Mouse (Mus musculus): ENCODE measurements around the gene Nme3.
"Not testable (repeated sequence)": the region's sequence is repeated elsewhere in the genome, so short reads cannot be mapped to it uniquely, and the experiment has no call there.

The Nme3 gene

DNA sequence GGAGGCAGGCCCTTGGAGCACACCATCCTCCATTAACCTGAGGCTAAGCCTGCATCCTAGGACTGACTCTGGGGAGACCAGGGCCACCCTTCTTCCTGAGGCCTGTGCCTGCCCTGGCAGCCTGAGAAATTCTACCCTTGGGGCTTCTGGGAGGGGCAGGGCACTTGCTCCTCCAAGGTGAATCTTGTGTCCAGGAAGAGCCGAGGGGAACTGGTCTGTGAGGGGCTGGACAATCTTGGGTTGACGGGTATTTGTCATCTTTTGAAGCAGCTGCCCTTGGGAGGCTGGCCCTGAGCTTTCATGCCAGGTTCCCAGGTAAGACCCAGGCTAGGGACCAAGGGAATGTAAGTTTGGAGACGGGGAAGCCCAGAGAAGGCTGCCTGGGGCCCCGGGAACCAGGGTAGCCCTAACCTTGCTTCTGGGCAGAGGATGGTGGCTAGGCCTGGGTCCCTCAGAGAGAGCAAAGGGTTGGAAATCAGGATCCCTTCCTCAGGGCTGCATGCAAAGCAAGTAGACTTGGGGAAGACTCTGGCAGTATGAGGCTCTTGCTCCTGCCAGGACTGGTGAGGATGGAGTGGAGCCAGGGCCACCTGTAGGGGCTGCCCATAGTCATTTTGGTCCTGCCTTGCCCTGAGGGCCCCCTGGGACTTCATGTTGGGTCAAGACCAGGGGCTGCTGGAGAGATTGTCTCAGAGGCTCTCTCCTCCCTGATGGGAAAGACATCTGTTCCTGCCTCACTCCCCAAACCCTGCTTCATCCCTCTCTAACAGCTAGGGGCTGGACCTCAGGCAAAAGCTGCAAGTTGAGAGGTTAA, 1.9 kb downstream of the Nme3 start:
- DNase-seq (ENCODE audit: extremely low read depth, low read depth, low spot score), result no peak

DNA sequence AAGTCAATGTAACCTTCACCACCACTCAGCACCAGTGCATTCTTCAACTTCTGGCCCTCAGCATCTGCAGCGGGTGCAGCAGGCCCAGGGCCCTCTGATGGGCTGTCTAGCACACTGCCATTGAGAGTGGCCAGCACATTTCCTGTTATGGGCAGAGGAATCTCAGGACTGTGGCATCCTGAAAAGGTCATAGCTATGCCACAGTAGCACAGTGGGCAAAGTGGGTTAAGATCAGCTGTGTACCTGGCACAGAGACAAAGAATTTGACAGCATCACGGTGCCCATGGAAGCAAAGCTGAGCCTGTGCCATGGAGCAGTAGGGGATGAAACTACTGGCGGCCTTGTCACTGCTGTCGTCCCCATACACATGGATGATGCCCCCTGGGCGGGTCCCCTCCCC, 2.9 kb downstream of the Nme3 start:
- no peak for DNase-seq (ENCODE audit: extremely low read depth, low read depth, low spot score)

DNA sequence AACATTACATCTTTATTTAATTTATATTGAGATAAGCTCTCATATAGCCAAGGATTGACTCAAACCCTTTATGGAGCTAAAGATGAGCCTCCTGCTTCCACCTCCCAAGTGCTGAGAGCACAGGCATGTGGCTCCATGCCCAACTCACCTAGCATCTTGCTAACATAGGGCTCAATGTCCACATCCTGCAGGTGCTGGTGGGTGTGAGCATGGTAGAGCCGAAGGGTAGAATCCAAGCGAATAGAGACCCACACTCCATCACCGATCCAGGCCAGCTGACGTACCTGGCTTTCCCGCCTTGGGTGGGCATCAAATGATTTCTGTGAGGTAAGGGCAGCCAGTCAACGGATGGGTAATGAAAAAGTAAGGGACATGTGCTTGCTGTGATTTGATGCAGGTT, 3.7 kb downstream of the Nme3 start:
- no peak for DNase-seq (ENCODE audit: extremely low read depth, low read depth, low spot score)

DNA sequence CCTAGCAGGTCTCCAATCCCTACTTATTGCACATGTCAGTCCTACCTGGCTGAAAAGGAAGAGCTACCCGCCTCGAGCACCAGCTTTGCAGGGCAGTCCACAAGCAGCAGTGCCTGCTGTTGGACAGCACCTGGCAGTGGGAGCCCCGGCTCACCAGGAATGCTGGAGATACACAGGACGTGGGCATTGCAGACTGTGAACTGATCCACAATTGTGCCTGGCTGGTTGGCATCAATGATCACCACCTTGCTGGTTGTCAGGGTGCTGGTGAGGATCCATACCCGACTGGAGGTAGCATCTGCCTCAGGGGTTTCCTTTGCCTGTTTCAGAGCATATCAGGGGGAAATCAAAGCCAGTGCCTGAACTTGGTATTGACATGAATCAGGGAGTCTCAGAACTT, 5.8 kb downstream of the Nme3 start:
- no peak for DNase-seq (ENCODE audit: extremely low read depth, low read depth, low spot score)

DNA sequence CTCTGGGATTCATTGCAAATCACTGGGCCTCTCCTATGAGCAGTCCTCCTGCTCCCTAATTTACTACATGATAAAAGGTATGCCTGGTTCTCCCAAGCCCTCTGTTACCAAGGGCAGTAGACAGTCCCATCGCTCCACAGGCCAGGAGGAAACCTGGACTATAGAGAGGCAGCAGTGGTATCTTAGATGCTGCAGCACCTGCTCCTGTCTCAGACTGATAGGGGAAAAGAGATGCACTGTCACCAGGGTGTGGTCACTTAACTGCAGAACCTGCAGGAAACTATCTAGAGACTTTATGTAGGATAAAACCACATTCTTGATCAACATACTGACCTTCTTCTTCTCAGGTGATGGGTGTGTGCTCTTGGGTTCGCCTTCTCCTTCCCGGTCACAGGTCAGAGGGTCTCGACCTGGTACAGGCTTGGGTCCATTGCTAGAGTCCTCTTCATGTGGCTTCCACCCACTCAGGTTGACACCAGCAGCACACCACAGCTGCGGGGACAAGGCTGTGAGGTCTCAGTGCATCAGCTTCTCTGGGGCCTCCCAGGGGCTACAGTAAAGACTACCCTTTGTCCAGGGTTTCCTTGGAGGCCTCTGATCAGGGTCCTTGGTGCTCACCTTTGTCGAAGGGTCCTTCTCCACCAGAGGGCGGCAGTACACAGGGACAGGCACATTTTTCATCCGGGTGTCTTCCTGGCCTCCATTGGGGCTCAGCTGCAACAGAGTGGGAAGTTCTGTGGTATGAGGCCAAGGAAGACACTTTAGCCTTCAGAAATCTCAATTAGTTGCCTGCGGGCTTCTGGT, 6.6 kb downstream of the Nme3 start:
- DNase-seq (ENCODE audit: extremely low read depth, low read depth, low spot score), result no peak

DNA sequence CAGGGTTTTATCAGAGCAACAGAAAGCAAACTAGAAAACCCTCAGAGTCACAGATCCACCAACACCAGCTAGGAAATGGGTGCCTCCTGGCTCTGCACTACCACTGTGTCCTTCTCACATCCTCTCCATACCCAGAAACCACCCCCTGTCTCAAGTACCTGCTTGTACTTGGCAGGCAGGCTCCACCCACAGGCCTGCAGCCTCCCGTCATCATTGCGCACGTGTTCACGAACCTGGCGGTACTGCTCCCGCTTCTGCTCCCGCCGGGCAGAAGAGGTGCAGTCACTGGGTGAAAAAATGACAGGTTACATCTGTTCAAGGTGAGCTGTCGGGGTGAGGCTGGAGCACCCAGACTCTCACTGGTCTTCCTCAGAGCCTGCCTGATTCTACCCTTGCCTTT, 7.5 kb downstream of the Nme3 start:
- DNase-seq (ENCODE audit: extremely low read depth, low read depth, low spot score), result no peak

DNA sequence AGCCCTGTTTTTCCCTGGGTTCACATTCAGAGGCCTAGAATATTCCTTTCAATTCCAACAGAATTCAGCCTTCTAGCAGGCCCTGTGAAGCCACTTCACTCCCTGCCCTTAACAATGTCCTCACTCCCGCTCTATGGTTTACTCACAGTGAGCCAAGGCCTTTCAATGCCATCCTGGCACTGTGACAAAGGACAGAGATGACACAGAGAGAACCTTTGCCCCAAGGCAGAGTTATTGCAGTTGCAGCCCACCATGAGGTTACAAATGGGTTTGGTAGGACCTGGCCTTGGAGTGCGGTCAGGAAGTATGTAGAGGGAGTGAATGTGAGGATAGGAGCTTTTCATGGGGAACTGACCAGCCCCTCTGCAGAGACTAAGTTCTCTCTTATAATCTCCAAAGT, 11.3 kb downstream of the Nme3 start:
- DNase-seq (ENCODE audit: extremely low read depth, low read depth, low spot score), result no peak

DNA sequence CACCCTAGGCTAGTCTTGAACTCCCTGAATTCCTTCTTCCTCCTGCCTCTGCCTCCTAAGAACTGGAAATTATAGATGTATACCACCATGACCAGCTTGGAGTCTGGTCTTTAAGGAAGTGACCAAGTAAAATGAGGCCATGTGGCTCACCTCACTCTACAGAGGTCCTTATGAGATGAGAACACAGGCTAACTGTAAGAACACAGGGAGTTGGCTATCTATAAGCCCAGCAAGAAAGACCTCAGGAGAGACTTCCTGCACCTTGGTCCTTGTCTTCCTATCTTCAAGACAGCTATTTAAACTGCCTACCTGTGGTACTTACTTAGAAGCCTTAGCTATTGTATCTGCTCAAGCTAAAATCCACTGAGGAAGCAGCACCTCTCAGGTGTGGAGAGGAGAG, 17.7 kb downstream of the Nme3 start:
- no peak for DNase-seq (ENCODE audit: extremely low read depth, low read depth, low spot score)

DNA sequence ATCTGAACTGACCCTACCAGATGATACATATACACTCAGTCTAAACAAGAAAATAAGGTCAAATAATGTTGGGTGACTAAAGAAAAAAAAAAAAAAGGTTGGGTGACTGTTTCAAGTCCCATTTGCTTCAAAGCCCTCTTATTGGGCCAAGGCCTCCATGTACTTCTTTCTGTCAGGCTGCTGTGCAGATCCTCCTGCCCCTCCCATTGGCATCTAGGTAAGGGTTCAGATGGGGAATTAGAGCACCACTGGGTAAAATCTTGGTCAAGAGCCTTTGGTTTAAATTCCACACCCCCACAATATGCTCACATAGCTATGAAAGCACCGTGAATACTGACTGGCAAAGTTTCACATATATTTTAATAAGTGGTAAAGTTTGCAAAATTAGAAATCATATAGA, 26.9 kb downstream of the Nme3 start:
- no peak for DNase-seq (ENCODE audit: extremely low read depth, low read depth, low spot score)

DNA sequence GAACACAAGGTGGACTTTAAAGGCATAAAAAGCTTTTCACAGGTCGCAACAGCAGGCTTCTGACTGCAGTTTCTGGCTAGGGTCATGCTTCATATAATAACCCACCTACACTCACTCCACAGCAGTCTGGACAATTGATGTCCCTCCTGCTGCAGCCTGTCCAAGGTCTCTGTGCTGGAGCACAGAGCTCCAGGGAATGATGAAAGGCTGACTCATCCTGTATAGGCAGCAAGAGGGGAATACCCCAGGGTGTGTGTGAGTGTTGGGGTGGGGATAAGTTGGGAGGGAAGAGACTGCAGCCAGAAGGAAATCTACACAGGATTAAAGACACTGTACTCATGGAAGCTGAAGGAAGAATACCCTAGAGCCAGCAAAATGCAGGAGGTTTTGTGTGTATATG, 33.2 kb downstream of the Nme3 start:
- DNase-seq (ENCODE audit: extremely low read depth, low read depth, low spot score), result no peak

DNA sequence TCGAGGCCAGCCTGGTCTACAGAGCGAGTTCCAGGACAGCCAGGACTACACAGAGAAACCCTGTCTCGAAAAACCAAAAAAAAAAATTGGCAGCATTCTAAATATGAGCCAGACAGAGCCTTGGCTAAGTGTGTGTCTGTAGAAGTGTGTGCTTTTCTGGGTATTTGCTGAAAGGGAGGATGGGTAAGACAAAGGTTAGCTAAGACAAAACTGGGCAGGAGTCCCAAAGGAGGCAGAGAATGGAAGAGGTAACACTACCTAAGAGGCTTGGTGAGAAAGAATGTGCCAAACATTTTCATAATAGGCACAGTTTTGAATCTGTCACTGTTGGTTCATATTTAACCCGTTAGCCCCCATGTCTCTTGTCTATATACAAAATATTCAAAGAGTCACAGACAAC, 36.1 kb downstream of the Nme3 start:
- DNase-seq (ENCODE audit: extremely low read depth, low read depth, low spot score), result no peak

DNA sequence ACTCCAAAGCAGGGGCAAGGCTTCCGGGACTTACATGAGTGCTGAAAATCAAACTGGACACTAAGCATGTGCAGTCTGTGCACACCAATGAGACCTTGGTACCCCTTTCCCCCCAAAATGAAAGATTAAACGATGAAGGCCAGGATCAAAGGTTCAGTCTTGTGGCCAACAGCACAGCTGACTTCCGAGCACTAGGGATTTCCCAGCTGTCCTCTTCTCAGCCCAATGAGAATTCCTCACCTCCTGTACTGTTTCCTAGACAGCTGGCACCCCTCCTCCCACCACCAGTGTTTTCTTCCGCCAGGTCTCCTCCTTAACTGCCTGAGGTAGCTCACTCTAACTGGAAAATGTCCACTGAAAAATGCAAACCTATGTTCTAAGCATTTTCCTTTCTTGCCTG, 36.9 kb downstream of the Nme3 start:
- DNase-seq (ENCODE audit: extremely low read depth, low read depth, low spot score), result no peak

DNA sequence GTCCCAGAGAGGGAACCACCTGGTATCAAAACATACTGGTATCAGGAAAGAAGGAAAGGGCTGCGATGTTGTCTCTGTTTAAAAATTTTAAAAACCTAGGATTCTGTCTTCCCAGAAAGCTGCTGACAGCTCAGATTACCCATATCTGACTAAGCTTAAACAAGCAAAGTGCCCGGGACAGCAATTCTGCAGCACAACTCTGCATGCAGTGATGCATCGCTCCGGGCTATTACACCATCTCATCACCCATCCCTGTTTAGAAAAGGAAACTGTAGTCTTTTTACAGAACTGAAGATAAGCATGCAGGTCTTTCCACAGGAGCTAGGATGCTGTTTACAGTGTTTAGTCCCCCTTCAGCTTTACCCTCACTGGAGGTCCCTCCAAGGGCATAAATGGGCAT, 38.6 kb downstream of the Nme3 start:
- DNase-seq (ENCODE audit: extremely low read depth, low read depth, low spot score), result no peak

DNA sequence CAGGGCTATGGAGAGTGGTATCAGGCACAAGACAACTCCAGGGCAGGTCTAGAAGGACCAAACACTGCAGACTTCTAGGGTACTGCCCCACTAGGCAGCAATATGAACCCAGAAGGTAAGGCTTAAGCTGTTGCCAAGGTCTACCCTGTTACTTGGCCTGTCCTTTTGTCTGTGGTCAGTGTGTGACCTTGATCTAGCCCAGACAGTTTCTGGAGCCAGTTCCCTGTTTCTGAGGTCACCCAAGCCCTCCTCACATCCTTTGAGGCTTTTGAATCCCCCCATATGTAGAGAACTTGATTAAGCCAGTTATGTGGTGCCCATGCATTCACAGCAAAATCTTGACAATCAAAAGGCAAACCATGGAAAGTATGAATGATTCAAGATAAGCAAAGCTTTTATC, 39.4 kb downstream of the Nme3 start:
- DNase-seq (ENCODE audit: extremely low read depth, low read depth, low spot score), result no peak

DNA sequence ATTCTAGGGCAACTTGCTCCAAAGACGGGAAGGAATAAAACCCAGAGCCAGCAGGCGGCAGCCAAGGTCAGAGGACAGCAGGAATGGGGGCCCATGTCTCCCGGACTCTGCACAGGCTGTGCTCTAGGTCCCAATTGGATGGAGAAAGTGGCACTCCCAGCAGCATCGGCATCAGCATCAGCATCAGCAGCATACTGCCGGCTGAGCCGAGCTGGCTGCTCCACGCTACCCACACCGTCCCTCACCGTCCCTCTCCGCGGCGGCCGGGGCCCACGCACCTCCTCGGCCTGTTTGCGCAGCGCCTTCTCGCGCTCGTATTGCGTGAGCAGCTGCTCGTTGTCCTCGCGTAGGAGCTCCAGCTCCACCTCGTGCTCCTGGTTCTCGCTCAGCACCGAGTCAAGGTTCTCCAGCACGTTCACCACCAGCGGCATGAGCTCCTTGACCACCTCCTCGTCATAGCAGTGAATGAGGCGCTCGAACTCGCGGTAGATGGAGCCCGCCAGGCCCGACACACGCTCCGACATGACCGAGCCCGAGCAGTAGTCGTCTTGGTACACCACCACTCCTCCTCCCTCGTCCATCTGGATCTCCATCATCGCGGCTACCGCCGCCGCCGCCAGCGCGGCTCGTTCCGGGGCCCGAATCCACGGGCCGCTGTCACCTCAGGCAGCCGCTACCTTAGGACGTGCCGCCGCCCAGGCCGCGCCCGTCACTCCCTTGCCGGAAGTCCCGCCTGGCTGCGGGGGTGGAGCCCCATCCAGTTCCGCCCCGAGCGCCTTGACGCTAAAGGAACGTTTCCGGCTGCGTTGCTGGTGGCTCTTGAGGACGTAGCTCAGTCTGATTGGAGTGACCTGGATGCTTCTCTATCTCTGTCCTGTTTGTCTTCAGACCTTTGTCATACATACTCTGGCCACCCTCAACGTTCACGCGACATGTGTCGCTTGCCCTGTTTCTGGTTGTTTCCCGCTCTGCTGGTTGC, 40.2 kb downstream of the Nme3 start, which contains the start of gene Mapk8ip3:
Gene Mapk8ip3 (minus strand): TSS at position 719 of the 979 bp plus-strand sequence.
- no peak for DNase-seq (ENCODE audit: extremely low read depth, low read depth, low spot score)

DNA sequence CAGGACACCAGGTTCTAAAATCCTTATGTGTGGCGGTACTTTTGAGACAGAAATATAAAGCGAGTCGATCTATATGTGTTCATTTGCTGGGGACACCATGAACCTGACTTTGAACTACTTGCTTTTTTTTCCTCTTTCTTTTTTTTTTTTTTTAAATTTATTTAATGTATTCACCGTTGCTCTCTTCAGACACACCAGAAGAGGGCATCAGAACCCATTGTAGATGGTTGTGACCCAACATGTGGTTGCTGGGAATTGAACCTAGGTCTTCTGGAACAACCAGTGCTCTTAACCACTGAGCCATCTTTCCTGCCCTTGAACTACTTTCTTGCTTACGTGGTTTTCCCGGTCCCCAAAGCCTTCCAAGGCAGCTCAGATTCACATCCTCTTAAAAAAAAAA, 41.0 kb downstream of the Nme3 start:
- no peak for DNase-seq (ENCODE audit: extremely low read depth, low read depth, low spot score)

DNA sequence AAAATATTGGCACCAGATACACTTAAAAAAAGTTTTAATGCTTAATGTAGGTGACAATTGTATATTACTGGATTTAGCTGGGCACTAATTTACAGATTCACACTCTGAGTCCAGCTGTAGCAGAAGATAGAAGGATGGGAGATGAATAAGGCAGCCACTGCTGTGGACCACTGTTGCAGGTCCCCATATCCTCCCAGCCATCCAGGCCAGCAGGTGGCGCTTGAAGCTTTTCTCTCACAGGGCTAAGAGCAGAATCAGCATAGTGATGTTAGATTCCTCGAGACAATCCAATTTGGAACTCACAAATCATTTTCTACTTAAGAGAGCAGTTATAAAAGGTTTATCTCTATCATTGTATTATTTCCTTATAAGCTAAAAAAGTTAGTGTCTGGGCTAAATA, 46.2 kb downstream of the Nme3 start:
- DNase-seq (ENCODE audit: extremely low read depth, low read depth, low spot score), result not testable (repeated sequence)

DNA sequence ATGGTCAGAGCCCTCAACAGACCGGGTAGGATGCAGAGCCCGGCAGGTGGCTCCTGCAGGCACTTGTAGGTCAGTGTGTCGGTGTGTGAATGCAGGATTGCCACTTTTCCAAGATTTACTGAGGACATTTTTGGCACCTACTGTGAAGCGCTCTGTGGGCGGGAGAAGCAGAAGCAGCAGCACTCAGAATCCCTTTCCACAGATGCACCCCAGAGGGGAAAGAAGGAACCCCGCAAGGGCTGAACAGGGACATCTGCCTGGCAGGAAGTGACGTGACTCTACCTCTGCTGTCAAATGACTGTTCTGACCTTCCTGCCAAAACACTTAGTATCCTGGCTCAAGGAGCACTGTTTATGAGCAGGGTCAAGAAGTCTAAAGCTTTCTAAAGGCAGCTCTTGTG, 46.7 kb downstream of the Nme3 start:
- DNase-seq (ENCODE audit: extremely low read depth, low read depth, low spot score), result no peak

DNA sequence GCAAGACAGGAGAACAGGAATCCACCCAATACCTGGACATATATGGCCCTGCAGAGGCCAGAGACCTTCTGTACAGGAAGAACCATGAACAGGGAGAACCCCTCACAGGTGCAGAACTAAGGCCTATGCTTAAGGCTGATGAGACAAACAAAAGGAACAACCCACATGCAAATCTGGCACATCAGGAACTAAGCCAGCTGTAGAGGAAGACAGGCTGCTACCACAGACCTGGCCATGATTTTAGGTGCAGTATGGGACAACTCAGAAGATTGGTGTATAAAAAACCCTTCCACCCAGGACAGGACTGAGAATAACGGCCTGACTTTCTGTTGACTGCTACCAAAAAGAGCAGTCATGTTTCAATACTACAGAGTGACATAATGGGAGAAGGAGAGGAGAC, 47.3 kb downstream of the Nme3 start:
- not testable (repeated sequence) for DNase-seq (ENCODE audit: extremely low read depth, low read depth, low spot score)
